Mouse (Mus musculus): ENCODE results near the gene Lypd4.
"Not testable (repeated sequence)": the region's sequence is repeated elsewhere in the genome, so short reads cannot be mapped to it uniquely, and the experiment has no call there.

The Lypd4 gene

DNA sequence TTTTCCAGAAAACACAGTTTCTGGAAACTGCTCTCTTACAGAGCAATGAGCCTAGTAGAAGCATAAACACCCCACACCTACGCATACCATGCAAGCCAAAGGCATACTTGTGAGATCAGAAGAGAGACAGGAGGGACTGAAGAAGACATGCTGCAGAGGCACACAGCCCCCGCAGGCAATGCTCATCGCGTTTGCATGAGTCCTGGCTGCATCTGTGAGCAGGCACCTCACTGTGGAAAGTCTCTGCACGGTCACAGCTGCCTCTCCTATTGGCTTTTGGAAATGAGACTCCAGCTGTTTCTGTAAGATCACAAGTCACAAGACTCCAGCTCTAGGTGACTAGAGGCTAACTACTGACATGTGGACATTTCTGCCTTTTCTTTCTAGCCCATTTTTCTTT is 19.6 kb downstream of the Lypd4 start:
- no peak for DNase-seq (ENCODE audit: low spot score)

DNA sequence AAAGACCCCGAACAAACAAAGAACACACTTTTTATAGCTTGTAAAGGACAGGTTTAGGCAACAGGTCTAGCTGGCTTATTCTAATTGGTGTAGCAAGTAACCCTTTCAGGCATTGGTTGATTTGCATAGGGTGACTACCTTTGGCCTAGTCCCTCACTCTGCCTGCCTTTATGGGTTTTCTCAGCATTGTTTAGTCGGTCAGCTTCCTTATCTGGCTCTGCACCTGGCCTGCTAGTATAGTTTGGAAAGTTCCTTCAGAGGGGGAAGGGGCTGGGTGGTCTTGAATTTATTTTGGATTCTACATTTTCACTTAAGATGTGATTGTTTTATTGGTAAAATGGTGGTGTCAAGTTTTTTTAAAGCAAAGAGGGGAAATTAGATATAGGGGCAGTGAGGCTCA is 23.2 kb downstream of the Lypd4 start:
- not testable (repeated sequence) for DNase-seq (ENCODE audit: low spot score)

GRCm38 (mm10) chr7:24845713-24846112 is 24.0 kb downstream of the Lypd4 start:
- no peak for DNase-seq (ENCODE audit: low spot score)

DNA sequence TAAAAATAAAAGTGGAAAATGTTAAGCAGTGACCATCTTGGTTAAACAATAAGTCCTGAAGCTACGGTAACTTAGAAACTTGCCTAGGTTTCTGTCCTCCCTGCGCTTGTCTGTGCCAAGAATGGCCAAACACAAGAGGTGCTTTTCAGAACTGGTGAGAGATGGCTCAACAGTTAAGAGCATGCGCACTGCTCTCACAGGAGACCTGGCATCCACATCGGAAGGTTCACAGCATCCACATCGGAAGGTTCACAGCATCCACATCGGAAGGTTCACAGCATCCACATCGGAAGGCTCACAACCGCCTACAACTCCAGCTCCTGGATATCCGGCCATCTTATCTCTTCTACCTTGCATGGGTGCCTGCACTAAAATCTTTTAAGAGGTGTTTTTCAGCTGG is 24.6 kb downstream of the Lypd4 start:
- DNase-seq (ENCODE audit: low spot score) = no peak

DNA sequence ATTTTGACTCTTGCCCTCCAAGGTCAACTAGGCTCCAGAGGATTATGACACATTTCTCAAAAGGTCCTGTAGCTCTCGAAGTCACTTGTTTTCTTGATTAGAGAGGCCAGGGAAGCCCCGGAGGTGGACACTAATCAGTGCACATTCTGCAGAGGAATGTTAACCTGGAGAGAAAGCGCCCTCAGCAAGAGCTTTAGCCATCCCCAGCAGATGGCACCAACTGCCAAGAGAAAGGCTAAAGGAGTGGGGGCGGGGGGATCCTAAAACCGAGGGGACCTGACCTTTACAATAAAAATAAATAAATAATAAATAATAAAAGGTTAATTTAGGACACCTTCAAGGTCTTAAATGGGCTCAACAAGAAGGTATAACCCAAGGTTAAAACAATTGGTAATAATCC is 25.6 kb downstream of the Lypd4 start:
- no peak for DNase-seq (ENCODE audit: low spot score)

- no peak for DNase-seq (ENCODE audit: low spot score)
These were observed 28.7 kb downstream of the Lypd4 start for GRCm38 (mm10) chr7:24841009-24841408.

GRCm38 (mm10) chr7:24840331-24840730 is 29.4 kb downstream of the Lypd4 start:
- no peak for DNase-seq (ENCODE audit: low spot score)

DNA sequence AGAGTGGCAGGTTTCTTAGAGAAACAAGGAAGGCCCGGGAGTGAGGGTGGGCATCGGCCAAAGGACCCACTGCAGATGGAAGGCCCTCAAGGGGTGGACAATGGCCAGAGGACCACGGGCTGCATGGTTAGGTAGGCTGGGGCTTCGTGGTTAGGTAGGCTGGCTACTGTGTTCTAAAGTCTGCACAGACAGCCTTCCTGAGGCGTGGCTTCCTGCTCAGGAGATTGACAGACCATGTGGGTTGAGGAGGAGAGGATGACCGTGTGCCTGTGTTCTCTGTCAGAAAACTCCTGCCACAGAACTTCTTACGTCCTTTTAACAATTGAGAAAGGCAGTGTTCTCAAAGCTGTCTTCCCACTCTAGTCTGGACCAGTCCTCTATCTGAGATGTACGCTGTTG is 30.3 kb downstream of the Lypd4 start:
- DNase-seq (ENCODE audit: low spot score) = no peak

DNA sequence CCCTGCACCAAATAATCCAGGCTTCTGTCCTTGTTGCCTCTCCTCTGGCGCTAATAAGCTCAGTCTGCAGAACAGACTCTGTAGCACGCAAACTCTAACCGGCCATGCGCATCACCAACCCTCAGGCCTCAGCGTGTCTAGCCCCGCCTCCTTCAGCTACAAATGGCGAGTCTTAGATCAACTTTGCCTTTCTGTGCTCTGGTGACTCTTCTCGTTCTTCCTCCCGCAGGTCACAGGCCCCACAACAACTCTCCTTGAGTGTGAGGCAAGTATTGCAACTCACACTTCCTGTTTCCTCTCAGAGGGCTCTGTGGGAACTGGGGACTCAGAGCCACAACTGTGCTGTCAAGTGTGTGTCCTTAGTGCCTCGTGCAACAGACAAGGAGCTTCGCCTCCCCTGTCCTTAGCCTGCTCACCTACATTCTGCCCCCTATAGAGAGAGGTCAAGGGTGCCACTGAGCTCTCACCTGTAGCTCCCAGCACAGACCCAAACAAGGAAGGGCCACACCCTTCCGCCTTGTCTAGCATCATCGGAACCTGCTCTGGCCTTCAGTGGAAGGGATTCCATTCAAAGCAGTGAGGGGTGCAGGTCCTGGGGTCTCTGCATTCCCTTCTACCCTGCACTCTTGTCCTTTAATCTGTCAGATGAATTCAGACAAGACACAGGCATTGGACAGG is 30.9 kb downstream of the Lypd4 start:
- DNase-seq (ENCODE audit: low spot score) = not testable (repeated sequence)

DNA sequence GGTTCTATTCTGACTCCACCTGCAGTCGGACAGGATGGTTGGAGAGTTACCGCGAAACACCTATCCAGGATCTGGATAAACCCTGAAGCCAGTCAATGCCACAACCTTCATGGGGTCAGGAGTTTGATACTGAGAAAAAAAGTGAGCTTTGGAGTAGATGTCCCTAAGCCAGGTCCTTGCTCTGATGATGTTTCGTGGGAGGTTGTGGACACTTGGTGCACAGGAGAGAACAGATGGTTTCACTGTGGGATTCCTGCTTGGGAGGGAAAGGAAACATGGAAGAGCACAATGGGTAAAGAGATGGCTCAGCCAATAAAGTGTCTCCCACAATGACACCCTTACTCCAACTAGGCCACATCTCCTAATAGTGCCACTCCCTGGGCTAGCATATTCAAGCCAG is 42.6 kb downstream of the Lypd4 start:
- no peak for DNase-seq (ENCODE audit: low spot score)

GRCm38 (mm10) chr7:24824452-24824851 is 45.3 kb downstream of the Lypd4 start:
- no peak for DNase-seq (ENCODE audit: low spot score)

- DNase-seq (ENCODE audit: low spot score) = peak; percentile 84
These were observed 52.2 kb downstream of the Lypd4 start for GRCm38 (mm10) chr7:24817502-24817901.
